Mouse (Mus musculus): ENCODE measurements around the gene Il23a.

- TF ChIP-seq MAFK (IDR thresholded peaks at IDR 0.05; ENCODE audit: insufficient read depth, low read depth, low read length) = no peak
- TF ChIP-seq CHD2 (IDR thresholded peaks at IDR 0.05; ENCODE audit: low read depth, low read length) = no peak
- no peak for TF ChIP-seq ZNF384 (IDR thresholded peaks at IDR 0.05; ENCODE audit: low read depth, low read length)
- no peak for TF ChIP-seq ZC3H11A (IDR thresholded peaks at IDR 0.05; ENCODE audit: borderline replicate concordance, low read depth, low read length)
These were observed 38.0 kb upstream of the Il23a start for GRCm38 (mm10) chr10:128336597-128336996.
